20 mouse cellular contexts compared by ENCODE assay signal in the genomic region with DNA sequence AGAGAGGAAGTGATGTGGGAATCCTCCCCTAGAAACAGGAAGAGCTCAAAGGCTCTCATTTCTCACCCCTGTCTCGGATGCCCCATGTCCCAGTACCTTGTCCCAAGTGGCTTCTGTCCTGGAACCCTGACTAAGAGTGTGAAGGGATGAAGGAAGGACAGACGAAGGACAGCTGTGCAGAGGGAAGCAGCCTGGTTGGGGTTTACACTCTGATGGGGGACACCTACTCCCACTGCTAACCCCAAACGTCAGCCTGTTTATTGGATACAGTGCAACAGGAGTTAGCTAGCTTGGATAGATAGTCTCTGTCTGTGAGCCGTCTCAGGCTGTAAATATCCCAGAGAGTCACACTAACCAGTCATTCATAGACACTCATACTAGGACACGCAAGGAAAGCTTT.
DNase-seq lines count a peak whose midpoint lies in the region; ATAC-seq and TF ChIP-seq lines count a peak whose summit lies in the region.
"Had no signal": no experiment of that assay in that cellular context is flagged by ENCODE, and none has a peak within 500 bp of the region (broad histone marks: within the 10 kb centered on the region; RNA-seq: fewer than 3 reads in every experiment).

No protein-coding gene starts in this region.

- H3K36me3 ChIP-seq in heart, embryonic 14.5 days (ENCODE audit: control insufficient read depth, insufficient read depth, low read length), result no peaks in the 10 kb centered on the region
- H3K36me3 ChIP-seq in heart, embryonic 11.5 days (ENCODE audit: control insufficient read depth, insufficient read depth, low read length), result no peaks in the 10 kb centered on the region
- no peaks in the 10 kb centered on the region for H3K36me3 ChIP-seq in kidney, embryonic 14.5 days (ENCODE audit: control insufficient read depth, insufficient read depth, low read length)
- H3K36me3 ChIP-seq in kidney, adult 2 months (ENCODE audit: control insufficient read depth, insufficient read depth, low read length), result no peaks in the 10 kb centered on the region
- H3K36me3 ChIP-seq in lung, embryonic 16.5 days (ENCODE audit: control insufficient read depth, insufficient read depth, low read length), result no peaks in the 10 kb centered on the region
- H3K36me3 ChIP-seq: embryonic facial prominence, embryonic 15.5 days; forebrain, embryonic 10.5 days; heart, embryonic 15.5 days had no signal

- no peaks in the 10 kb centered on the region for H3K27me3 ChIP-seq in heart, embryonic 14.5 days (ENCODE audit: control insufficient read depth, insufficient read depth, low read length)
- no peaks in the 10 kb centered on the region for H3K27me3 ChIP-seq in heart, embryonic 11.5 days (ENCODE audit: control insufficient read depth, insufficient read depth, low read length)
- H3K27me3 ChIP-seq in kidney, embryonic 14.5 days (ENCODE audit: control insufficient read depth, insufficient read depth, low read length), result no peaks in the 10 kb centered on the region
- no peaks in the 10 kb centered on the region for H3K27me3 ChIP-seq in kidney, adult 2 months (replicated peaks; ENCODE audit: control insufficient read depth, insufficient read depth, low read length)
- no peaks in the 10 kb centered on the region for H3K27me3 ChIP-seq in lung, embryonic 16.5 days (ENCODE audit: control insufficient read depth, insufficient read depth, low read depth, low read length)
- H3K27me3 ChIP-seq: embryonic facial prominence, embryonic 15.5 days; heart, embryonic 15.5 days had no signal

- TF ChIP-seq POLR2A in kidney, adult 2 months (IDR thresholded peaks at IDR 0.05; ENCODE audit: low read depth, low read length), result no peak

- H3K9me3 ChIP-seq in heart, embryonic 14.5 days (ENCODE audit: control insufficient read depth, low read length), result no peaks in the 10 kb centered on the region
- no peaks in the 10 kb centered on the region for H3K9me3 ChIP-seq in heart, embryonic 11.5 days (replicated peaks; ENCODE audit: control insufficient read depth, low read length)
- no peaks in the 10 kb centered on the region for H3K9me3 ChIP-seq in kidney, embryonic 14.5 days (ENCODE audit: control insufficient read depth, low read length)
- H3K9me3 ChIP-seq in lung, embryonic 16.5 days (ENCODE audit: control insufficient read depth, low read length), result no peaks in the 10 kb centered on the region
- H3K9me3 ChIP-seq: embryonic facial prominence, embryonic 15.5 days; forebrain, embryonic 10.5 days; heart, embryonic 15.5 days had no signal

- DNase-seq in kidney, adult 2 months, result no peak
- DNase-seq in lung, postnatal 10 days, result no peak
- DNase-seq in ovary, postnatal 36 days (ENCODE audit: low spot score), result no peak
- DNase-seq: adrenal gland, postnatal 10 days; cerebellum, adult 11 months; cerebellum, adult 8-10 months; cerebellum, postnatal 14 days; embryo, embryonic 11 days; gastrocnemius, adult 2 months; gastrocnemius, postnatal 25 days had no signal

- 0 out of 2 replicates have a peak, but pooled peaks have one; percentile 35 for ATAC-seq in heart, embryonic 14.5 days (ENCODE audit: insufficient number of reproducible peaks, insufficient read depth, low FRiP score, low read depth)
- ATAC-seq in heart, embryonic 11.5 days (replicated peaks; ENCODE audit: insufficient number of reproducible peaks, low FRiP score, low TSS enrichment), result no peak
- peak; percentile 54 for ATAC-seq in kidney, embryonic 14.5 days (ENCODE audit: low FRiP score, low TSS enrichment)
- peak; percentile 24; the same call in 1 of the 2 replicates for ATAC-seq in lung, embryonic 16.5 days (ENCODE audit: low read depth)
- ATAC-seq: forebrain, embryonic 14.5 days had no signal

- 54% methylated on average over 5 of the region's 5 CpGs for WGBS in heart, embryonic 14.5 days
- 42% methylated on average over 5 of the region's 5 CpGs for WGBS in heart, embryonic 11.5 days (ENCODE audit: insufficient replicate concordance)
- WGBS in kidney, embryonic 14.5 days, result 40% methylated on average over 5 of the region's 5 CpGs
- WGBS in kidney, adult 2 months, result 63% methylated on average over 5 of the region's 5 CpGs
- WGBS in lung, embryonic 16.5 days, result 40% methylated on average over 5 of the region's 5 CpGs

- H3K4me3 ChIP-seq in heart, embryonic 14.5 days (ENCODE audit: control insufficient read depth in 1 of 2, insufficient read depth in 1 of 2, low read depth in 1 of 2, low read length in 2 of 2), result no peak overlapping the region
- H3K4me3 ChIP-seq in heart, embryonic 11.5 days (ENCODE audit: low read depth, low read length), result no peak overlapping the region
- H3K4me3 ChIP-seq in kidney, embryonic 14.5 days (ENCODE audit: low read length), result no peak overlapping the region
- no peak overlapping the region for H3K4me3 ChIP-seq in kidney, adult 2 months (ENCODE audit: insufficient read depth, low read depth, low read length)
- H3K4me3 ChIP-seq in lung, embryonic 16.5 days (ENCODE audit: low read length), result no peak overlapping the region
- H3K4me3 ChIP-seq: embryonic facial prominence, embryonic 15.5 days; erythroblast, embryonic 14.5 days; forebrain, embryonic 10.5 days; gastrocnemius, adult 2 months; heart, embryonic 15.5 days had no signal

- H3K27ac ChIP-seq in heart, embryonic 14.5 days (replicated peaks in 1 of 2; ENCODE audit: control insufficient read depth in 1 of 2, insufficient read depth in 1 of 2, low read depth in 2 of 2, low read length in 2 of 2), result no peak overlapping the region; a peak in 1 of 4 replicates
- no peak overlapping the region for H3K27ac ChIP-seq in heart, embryonic 11.5 days (ENCODE audit: low read depth, low read length)
- no peak overlapping the region for H3K27ac ChIP-seq in kidney, embryonic 14.5 days (ENCODE audit: low read depth, low read length)
- no peak overlapping the region for H3K27ac ChIP-seq in kidney, adult 2 months (ENCODE audit: insufficient read depth, low read depth, low read length)
- H3K27ac ChIP-seq in lung, embryonic 16.5 days (ENCODE audit: low read length), result no peak overlapping the region
- H3K27ac ChIP-seq: embryonic facial prominence, embryonic 15.5 days; forebrain, embryonic 10.5 days; gastrocnemius, adult 2 months; heart, embryonic 15.5 days; hindbrain, embryonic 14.5 days had no signal

- no peak for TF ChIP-seq CTCF in kidney, adult 2 months (conservative IDR thresholded peaks at IDR 0.05; ENCODE audit: insufficient read depth, insufficient read length, low read depth, low read length)

- no peak overlapping the region for H3K9ac ChIP-seq in heart, embryonic 14.5 days (ENCODE audit: low read length)
- H3K9ac ChIP-seq in heart, embryonic 11.5 days (ENCODE audit: low read depth, low read length), result no peak overlapping the region
- H3K9ac ChIP-seq in kidney, embryonic 14.5 days (ENCODE audit: low read depth, low read length), result no peak overlapping the region
- no peak overlapping the region for H3K9ac ChIP-seq in lung, embryonic 16.5 days (ENCODE audit: low read length)
- H3K9ac ChIP-seq: embryonic facial prominence, embryonic 15.5 days; heart, embryonic 15.5 days; hindbrain, embryonic 14.5 days had no signal

- H3K4me2 ChIP-seq in heart, embryonic 14.5 days (ENCODE audit: low read length), result no peak overlapping the region
- no peak overlapping the region for H3K4me2 ChIP-seq in heart, embryonic 11.5 days
- no peak overlapping the region for H3K4me2 ChIP-seq in kidney, embryonic 14.5 days (replicated peaks; ENCODE audit: low read depth, low read length)
- no peak overlapping the region for H3K4me2 ChIP-seq in lung, embryonic 16.5 days (ENCODE audit: low read depth, low read length)
- H3K4me2 ChIP-seq: embryonic facial prominence, embryonic 15.5 days; heart, embryonic 15.5 days; hindbrain, embryonic 14.5 days had no signal

- peaks cover 10 to 24% of the 10 kb centered on the region in 2 experiments for H3K4me1 ChIP-seq in heart, embryonic 14.5 days (ENCODE audit: control insufficient read depth in 2 of 2, insufficient read depth in 2 of 2, low read length in 2 of 2)
- H3K4me1 ChIP-seq in heart, embryonic 11.5 days (ENCODE audit: control insufficient read depth, insufficient read depth, low read length), result peaks cover 19% of the 10 kb centered on the region
- no peaks in the 10 kb centered on the region for H3K4me1 ChIP-seq in kidney, embryonic 14.5 days (ENCODE audit: control insufficient read depth, insufficient read depth, low read length)
- H3K4me1 ChIP-seq in kidney, adult 2 months (ENCODE audit: control insufficient read depth, insufficient read depth, low read length), result no peaks in the 10 kb centered on the region
- 0 out of 2 replicates have a peak, but pooled peaks cover 3% of the 10 kb centered on the region for H3K4me1 ChIP-seq in lung, embryonic 16.5 days (replicated peaks; ENCODE audit: control insufficient read depth, insufficient read depth, low read length)
